Mouse (Mus musculus) ovary, postnatal 14 days (tissue): ENCODE measurements around the gene Lrr1.
A peak's percentile ranks its signal among the peaks of the same experiment; 100 is the strongest.
"Not testable (repeated sequence)": the region's sequence is repeated elsewhere in the genome, so short reads cannot be mapped to it uniquely, and the experiment has no call there.

Source experiments
- DNase-seq: peaks from one replicate; pipeline ENCODE4 v3.0.0; 2022; ENCODE audit warnings: low spot score

The Lrr1 gene

DNA sequence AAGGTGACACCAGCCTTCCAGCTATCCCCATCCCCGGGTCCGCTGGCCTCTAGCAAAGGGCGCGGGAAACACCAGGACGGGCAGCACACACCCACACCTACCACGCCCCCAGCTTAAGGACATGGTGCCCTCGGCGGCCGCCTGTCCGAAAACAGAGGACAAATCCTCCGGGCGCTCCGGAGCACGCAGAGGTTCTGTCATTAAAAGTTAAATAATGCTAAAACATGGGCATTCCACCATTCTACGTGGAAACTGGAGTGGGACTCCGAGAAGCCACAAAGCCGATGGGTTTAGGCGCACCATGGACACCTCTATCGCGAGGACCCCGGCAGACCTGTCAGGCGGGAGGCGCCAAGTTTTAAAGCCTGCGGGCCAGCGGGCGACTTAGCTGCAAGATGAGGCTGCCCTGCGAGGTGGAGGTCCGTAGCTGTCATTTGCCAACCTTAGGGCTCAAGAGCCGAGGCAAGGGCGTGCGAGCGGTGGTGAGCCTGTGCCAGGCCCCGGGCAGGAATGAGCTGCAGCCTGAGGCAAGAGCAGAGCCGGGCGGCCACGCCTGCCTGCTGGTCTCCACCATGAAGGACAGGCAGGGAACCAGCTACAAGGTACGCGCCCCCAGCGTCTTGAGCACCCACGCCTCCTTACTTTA lies at the start of gene Lrr1:
TSS of gene Lrr1 (plus strand) at position 354 of the 646 bp plus-strand sequence.
- DNase-seq = peak; percentile 81

DNA sequence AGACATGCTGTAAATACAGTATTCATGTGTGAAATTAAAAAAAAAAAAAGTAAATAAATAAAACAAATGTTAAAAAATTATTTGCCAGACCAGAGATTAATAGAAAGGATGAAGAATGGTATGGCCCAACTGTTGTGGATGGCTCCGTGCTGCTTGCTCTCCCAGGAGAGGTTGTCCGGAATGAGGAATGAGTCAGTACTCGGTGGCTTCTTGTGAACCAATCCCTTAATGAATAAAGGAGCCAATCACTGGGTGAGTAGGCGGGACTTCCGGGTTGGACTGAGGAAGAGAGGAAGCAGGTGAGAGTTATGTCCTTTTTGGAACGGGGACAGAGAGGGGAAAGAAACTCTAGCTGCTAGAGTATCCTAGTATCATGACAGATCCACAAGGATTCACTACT lies 48.7 kb upstream of the Lrr1 start:
- no peak for DNase-seq

DNA sequence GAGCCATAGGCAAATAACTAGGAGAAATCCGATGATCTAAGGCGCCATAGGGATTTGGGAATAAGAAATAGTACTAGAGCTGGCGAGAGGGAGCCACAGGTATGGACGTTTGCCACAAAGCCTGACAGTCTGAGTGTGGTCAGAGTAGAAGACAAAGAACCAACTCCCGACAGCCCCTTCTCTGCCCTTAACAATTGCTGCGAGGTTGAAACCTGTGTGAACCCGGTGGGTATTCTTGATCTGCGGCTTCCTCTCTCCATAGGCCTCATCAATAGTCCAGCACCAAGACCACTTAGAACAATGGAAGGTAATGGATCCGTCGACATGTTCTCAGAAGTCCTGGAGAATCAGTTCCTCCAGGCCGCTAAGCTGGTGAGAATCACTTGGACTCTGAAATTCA lies 45.8 kb upstream of the Lrr1 start:
- no peak for DNase-seq

DNA sequence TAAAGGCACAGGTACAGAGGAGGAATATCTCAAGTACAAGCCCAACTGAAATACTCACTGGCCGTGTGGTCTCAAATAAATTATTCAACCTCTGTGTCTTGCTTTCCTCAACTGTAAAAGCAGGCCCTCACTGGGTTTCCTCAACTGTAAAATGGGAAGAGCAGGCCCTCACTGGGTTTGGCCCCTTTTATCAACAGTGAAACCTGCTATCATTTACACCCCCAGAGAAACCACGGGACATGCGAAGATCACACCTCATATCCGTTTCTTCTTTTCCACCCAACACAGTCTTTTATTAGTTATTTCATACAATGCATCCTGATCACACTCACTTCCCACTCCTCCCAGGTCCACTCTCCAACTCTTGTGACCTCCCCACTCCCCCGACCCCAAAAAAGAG lies 43.5 kb upstream of the Lrr1 start:
- DNase-seq = no peak

DNA sequence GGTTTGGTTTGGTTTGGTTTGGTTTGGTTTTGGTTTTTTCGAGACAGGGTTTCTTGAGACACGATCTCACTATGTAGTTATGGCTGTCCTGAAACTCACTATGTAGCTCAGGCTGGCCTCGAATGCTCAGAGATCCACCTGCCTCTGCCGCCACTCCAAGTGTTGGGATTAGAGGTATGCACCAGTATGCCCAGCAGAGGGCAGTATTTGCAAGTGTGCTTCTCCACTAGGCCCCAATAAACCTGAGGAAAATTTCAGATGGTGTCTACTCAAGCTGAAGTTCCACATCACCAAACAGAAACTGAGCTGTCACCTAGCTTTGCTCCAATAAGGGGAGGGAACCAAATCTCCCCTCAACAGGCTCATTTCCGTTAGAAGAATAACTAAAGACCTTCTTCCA lies 41.4 kb upstream of the Lrr1 start:
- no peak for DNase-seq

DNA sequence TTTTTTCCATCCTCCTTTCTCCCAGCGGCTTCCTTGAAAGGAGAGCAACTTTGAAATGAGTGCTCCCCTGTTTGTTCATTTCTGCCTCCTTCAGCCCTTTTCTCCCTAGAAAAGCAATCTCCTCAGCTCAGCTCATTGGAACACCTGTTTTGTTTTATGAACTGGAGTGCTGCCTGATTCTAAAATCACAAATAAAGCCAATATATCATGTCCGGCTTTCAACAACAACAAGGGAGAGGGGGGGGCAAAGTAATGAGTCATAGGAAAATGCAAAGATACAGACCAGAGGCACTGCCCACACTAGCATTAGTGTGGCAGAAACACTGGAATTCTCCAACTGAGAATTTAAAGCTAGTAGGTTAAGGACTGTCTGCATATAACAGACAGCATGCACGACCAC lies 41.0 kb upstream of the Lrr1 start:
- no peak for DNase-seq

DNA sequence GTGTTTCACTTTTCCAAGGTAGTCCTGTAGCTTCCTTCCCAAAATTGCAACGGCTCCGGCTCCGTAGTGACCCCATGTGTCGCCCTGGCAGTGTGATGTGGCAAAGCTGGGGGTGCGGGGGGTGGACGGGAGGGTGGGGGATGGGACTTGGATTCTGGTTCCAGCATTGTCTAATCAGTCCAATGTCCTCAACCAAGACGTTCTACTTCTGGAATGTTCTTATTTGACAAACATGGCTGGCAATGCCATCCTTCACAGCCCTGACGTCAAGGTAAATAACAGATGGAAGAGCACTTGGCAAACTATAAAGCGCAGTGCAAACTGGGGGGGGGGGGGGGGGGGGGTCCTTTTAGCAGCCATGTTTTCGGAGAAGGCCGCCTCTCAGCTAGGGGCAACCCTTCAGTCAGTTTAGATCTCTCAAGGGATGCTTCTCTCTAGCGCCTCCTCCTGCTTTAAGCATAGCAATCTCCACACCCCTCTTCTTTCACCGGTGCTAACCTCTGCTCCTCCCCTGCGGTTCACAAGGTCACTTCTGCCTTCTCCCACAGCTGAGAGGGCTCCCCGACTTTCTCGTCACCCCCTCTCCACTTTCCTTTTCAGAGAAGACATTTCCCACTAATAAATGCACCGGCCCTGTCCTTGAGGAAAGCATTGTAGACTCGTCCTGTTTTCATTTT lies 38.8 kb upstream of the Lrr1 start:
- no peak for DNase-seq

DNA sequence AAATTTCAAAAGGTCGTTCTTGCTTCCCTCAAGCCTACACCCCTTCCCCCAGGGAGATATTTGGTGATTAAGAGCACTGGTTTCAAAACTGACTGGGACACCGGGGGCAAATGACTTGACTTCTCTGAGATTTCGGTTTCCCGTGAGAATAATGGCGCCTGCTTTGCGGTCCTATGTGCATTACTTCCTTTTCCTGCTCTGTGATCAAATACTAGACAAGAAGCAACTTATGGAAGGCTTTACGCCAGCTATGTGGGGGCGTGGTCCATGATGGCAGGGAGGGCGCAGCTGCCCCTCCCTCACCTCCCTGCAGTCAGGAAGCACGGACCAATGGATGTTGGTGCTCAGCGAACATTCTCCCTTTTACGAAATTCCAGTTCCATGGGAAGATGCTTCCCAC lies 38.1 kb upstream of the Lrr1 start:
- no peak for DNase-seq

DNA sequence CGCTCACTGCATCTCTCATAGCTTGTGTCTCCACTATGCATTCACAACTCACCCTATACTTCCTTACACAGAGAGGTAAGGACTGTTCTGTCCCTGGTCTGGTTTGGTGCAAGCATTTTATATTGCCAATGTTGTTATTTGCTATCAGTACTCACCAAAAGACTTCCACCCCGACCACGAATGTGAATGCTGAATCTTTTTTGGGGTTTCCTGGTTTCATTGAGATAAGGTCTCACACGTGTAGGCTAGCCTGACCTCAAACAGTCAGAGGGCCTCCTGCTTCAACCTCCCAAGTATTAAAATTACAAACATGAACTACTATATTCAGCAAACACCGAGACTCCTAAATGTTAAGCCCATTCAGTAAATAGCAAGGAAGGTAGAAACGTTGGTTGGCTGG lies 37.3 kb upstream of the Lrr1 start:
- DNase-seq = no peak

DNA sequence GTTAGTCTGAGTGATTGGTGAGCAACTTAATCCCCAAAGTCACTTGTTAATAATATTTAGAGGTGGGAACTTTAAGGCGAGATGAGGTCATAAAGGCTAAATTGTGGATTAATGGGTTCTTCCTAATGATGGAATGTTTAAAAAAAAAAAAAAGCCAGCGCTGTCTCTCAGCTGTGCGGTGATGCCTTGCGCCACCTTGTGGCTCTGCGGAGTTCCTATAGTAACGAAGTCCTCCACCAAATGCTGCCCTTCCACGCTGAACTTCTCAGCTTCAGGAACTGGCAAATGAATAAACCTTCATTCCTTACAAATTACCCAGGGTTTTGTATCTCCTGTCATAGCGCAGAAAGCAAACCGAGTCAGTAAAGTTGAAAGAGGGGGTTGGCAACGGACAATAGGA lies 36.6 kb upstream of the Lrr1 start:
- DNase-seq = no peak

DNA sequence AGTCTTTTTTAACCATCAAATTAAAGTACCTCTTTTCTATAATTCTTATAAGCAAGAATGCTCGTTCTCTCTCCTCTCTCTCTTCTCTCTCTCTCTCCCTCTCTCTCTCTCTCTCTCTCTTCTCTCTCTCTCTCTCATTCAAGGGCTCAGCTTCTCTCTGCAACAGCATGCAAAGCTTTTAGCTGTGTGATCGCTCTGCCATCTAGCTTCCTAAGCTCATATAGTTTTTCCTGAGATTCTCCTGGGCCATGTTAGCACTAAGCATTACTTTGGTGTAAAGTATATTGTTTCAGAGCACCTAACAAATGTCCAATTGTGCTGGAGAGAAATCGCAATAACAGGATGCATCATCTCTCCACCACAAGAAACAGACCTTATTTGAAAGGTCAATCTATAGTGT lies 29.4 kb upstream of the Lrr1 start:
- DNase-seq = no peak

DNA sequence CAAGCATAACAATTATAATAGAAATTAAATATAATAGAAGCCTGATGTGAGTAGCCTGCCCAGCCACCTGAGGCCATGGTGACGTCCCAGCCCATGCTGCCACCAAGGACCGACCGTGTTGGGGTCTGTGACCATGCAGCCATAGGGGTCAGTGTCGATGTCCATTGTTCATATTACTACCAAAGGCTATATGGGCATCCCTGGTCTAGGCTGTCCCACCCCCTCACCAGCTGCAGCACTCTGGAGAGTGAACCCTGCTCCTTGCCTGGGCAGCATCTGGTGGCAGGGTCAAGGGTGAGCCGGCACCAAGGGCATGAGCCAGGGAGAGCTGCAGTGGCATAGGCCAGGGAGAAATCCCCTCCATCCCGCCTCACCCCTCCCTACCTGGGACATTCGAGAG lies 28.8 kb upstream of the Lrr1 start:
- DNase-seq = no peak

DNA sequence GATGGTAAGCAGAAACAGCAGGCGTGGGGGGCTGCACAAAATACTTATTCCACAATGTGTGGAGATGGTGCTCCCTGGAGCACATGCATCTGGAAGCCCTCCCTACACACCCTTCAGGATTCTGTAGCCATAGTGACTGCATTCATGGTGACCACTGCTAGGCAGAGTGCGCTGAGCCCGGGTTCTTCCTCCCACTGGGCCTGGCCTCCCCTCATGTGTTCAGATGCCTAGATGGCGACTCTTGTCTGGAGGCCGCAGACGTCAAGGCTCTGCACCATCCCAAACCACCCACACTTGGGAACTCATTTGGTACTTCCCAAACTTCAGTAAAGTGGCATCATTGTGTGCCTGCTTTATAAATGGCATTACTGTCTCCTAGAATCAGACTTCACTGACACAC lies 25.2 kb upstream of the Lrr1 start:
- no peak for DNase-seq

DNA sequence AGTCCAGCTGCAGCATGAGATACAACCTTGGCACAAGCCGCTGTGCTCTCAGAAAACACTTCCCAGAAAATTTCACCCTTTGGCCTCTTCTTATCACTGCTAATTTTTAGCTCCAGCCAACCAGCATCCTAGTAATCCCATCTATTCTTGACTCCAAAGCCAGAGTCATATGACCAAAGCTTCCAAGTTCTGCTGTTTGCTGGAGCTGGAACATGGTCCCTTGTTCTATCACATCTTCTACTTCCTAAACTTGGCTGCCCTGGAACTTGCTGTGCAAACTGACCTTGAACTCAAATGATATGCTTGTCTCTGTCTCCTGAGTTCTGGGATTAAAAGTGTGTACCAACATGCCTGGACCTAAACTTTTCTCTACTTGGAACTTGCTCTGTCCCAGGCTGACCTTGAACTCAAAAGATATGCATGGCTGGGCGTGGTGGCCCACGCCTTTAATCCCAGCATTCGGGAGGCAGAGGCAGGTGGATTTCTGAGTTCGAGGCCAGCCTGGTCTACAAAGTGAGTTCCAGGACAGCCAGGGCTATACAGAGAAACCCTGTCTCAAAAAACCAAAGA lies 21.4 kb upstream of the Lrr1 start:
- no peak for DNase-seq

DNA sequence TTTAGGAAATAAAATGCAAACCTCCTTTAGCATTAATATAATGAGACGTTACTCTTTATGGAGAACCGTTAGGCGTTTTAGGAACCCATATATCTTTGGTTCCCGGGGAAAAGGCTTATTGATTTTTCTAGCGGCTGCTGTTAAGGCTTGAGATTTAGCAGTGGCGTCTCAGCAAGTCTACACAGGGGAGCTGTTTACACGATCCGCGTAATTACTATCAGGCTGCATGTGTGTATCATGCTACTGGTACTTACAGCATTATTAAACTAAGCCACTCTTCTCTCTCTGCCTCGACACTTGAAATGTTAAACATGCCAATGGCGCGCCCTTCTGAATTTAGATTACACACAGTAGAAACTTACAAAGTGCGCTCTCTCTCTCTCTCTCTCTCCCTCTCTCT lies 18.6 kb upstream of the Lrr1 start:
- DNase-seq = no peak

DNA sequence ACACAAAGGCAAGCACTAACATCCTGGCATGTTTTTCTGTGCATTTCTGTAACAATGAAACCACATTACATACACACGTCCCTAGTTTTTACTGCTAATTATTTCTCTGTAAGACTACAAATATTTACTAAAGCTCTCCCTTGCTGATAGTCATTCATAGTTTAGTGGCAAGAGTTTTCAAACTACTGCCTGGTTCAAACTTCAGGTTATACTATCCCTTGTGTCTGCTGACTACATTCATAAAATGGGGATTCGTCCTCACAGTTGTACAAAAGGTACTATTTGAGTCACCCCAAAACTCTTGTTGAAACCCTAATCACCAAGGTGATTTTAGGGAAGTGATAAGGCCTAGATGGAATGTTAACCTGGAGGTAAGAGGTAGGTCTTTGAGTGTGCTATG lies 12.7 kb upstream of the Lrr1 start:
- no peak for DNase-seq

DNA sequence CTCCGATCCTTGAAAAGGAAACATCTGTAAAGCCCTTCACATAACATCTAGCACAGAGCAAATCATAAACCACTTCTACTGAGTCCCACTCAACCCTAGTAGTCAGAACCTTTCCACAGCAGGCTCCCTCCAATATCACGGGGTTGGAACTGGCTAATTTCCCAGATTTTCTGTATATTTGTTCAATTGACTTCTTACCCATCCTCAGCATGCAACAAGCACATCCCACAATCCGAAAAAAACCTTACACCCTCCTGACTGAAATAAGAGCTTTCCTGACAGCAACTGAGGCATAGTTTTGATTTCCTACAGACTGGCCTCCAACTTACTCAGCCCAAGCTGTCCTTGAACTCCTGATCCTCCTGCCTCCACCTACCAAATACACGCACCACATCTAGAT lies 12.2 kb upstream of the Lrr1 start:
- no peak for DNase-seq

DNA sequence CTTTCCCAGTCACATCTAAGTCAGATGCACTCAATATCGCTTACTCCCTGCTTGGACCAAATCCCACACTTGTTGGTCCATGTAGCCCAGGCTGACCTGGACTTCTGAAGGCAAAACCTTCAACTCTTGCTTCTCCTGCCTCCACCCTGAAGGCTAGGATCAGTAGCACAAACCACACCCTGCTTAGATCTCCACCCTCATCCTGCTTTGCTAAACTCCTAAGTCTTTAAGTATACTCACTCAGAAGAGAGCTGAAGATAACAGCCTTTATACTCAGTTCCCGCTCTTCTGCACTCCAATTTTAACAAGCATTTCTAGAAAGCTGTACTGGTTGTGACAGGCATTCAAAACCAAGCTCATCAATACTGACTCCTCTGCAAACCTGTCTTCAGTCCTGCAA lies 11.5 kb upstream of the Lrr1 start:
- no peak for DNase-seq

DNA sequence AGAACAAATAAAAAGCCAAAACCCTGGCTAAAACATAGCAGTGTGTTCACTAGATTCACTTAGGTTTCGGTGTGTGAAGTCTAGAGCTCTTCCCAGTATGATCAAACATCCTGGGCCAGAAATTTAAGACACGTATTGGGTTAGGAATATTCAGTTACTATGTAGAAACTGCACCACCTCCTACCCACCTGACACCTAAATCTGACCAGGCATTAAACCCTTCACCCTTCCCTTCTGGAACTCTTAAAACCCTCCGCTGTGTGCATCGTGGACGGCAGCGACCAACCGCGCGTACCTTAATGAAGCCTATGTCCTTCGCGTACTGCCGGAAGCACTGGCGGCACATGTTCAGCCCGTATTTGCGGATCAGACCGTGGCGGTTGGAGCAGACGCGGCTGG lies 10.2 kb upstream of the Lrr1 start:
- no peak for DNase-seq

DNA sequence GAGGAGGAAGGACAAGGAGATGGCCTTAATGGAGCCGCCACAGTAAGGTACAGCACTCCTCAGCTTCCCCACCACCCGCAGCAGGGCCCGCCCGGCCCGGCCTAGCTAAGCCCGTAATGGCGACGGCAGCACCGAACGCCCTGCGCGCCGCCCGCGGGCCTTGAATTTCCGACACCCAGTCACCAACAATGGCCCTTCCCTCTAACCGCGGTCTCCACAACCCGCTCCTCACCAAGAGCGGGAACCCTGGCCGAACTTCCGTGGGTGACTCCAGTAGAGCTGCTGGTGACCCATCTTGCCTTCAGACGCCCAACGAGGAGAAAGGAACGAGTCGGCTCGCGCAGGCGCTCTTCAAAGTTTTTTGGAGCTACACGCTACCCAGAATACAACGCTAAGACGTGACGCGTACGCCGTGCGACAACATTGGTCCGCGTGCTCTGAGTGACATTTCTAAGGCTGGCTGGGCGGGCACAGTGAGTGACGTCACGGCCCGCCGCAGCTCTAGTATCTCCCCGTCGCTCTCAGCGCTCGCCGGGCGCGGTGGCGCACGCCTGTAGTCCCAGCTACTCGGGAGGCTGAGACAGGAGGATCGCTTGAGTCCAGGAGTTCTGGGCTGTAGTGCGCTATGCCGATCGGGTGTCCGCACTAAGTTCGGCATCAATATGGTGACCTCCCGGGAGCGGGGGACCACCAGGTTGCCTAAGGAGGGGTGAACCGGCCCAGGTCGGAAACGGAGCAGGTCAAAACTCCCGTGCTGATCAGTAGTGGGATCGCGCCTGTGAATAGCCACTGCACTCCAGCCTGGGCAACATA lies 9.6 kb upstream of the Lrr1 start, which contains the start of gene Rps29:
TSS of gene Rps29 (minus strand) at position 422 of the 813 bp plus-strand sequence.
- DNase-seq = peak; percentile 95

DNA sequence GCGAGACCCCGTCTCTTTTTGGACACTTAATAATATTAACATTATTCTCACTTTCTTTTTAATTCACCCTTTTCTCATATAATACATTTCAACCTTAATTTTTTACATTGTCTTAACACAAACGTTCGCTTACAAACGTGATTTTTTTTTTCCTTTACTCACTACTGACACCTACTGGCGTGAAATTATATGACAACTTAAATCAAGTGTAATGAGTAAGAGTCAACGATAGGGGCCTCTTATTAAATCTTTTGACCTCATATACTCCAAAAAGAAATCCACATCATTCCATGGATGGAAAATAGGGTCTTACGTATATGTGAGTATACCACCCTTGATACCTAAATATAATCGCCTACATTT lies 9.1 kb upstream of the Lrr1 start:
- DNase-seq = no peak

DNA sequence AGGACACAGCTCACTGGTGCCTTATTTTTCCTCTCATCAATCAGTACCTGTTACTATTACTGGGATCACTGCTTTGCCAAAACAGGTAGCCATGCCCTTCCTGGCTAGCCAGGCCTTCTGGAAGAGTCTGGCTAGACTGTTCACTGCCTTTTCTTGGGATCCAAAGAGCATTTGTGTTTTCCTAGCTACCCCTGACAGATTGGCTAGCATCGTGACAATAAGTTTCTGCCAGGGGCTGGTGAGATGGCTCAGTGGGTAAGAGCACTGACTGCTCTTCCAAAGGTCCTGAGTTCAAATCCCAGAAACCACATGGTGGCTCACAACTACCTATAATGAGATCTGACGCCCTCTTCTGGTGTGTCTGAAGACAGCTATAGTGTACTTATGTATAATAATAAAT lies 7.9 kb upstream of the Lrr1 start:
- DNase-seq = not testable (repeated sequence)

DNA sequence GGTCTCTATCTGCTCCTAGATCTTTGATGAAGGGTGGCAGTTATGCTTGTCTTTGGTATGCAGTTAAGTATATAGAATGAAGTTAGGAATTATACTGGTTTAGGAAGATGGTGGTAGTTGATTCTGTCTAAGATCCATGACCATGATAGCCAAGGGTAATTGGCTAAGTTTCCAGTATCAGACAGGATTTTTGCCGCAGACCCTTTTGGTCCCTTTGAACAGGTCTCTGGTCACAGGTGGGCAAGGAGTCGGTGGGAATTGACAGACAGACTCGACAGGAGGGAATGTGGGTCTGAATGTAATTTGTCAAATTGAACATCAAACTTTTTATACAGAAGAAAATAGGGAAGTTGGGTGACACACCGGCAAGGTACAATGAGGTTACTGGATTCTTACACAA lies 5.0 kb upstream of the Lrr1 start:
- DNase-seq = not testable (repeated sequence)
